In the genomic region with DNA sequence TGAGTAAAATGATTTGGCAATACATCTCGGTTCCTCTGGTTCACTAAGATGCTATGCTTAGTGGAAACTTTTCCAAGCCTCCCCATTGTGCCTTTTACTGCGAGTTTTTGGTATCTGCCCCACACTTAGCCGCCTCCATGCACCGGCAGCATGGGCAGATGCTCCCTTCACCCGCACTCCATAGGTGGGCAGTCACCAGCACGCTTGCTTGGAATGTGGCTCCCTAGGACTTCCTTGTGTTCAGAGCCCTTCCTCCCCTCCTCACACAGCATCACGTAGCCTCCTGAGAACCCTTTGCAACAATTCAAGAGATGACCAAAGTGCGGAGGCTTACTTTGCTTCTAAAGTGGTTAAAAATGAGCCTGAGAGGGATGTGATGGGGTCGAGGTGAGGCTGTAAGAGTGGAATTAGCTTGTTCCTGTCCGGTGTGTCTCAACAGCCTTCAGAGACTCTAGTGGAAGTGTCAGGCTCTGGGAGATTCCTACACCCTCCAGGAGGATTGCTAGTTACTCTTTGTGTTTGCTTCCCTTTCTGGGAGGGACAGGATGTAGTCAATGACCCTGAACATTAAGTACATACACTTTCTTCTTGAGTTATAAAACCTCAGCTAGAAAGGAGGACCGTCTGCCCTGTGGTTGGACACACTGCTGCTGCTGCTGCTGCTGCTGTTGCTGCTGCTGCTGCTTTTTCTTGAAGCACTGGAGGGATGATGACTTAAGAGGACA, we compare ENCODE assay signal across 24 mouse cellular contexts. TPM values are rescaled to one million over a fixed set of nuclear protein-coding genes. Genes with fewer than 3 reads are reported as not detected.
A peak's percentile ranks its signal among the peaks of the same experiment; 100 is the strongest.
DNase-seq lines count a peak whose midpoint lies in the region; ATAC-seq and TF ChIP-seq lines count a peak whose summit lies in the region.
"Had no signal": no experiment of that assay in that cellular context is flagged by ENCODE, and none has a peak within 500 bp of the region (broad histone marks: within the 10 kb centered on the region; RNA-seq: fewer than 3 reads in every experiment).

No protein-coding gene starts in this region.

- H3K27ac ChIP-seq in heart, embryonic 10.5 days, result no peak overlapping the region
- 0 out of 2 replicates have a peak overlapping the region, but pooled peaks have one; percentile 27 for H3K27ac ChIP-seq in kidney, postnatal 0 days
- no peak overlapping the region for H3K27ac ChIP-seq in neural tube, embryonic 15.5 days (replicated peaks)
- no peak overlapping the region for H3K27ac ChIP-seq in thymus, adult 2 months (ENCODE audit: control insufficient read depth, insufficient read depth, low read length)
- H3K27ac ChIP-seq: embryonic facial prominence, embryonic 15.5 days; heart, adult 2 months; hindbrain, embryonic 12.5 days; limb, embryonic 15.5 days; liver, embryonic 14.5 days; lung, embryonic 15.5 days; midbrain, embryonic 10.5 days had no signal

- no peaks in the 10 kb centered on the region for H3K9me3 ChIP-seq in heart, embryonic 10.5 days
- H3K9me3 ChIP-seq in kidney, postnatal 0 days (replicated peaks; ENCODE audit: low read length), result no peaks in the 10 kb centered on the region
- no peaks in the 10 kb centered on the region for H3K9me3 ChIP-seq in neural tube, embryonic 15.5 days (replicated peaks)
- H3K9me3 ChIP-seq: embryonic facial prominence, embryonic 15.5 days; hindbrain, embryonic 12.5 days; limb, embryonic 15.5 days; lung, embryonic 15.5 days; midbrain, embryonic 10.5 days had no signal

- peaks cover 5% of the 10 kb centered on the region; the same call in 1 of the 2 replicates for H3K4me1 ChIP-seq in heart, embryonic 10.5 days
- no peaks in the 10 kb centered on the region for H3K4me1 ChIP-seq in kidney, postnatal 0 days (replicated peaks; ENCODE audit: insufficient read depth, low read length)
- 0 out of 2 replicates have a peak, but pooled peaks cover 7% of the 10 kb centered on the region for H3K4me1 ChIP-seq in neural tube, embryonic 15.5 days
- H3K4me1 ChIP-seq in thymus, adult 2 months (replicated peaks; ENCODE audit: control insufficient read depth, insufficient read depth, low read length), result no peaks in the 10 kb centered on the region
- H3K4me1 ChIP-seq: hindbrain, embryonic 12.5 days had no signal

- no peak overlapping the region for H3K4me3 ChIP-seq in heart, embryonic 10.5 days
- H3K4me3 ChIP-seq in kidney, postnatal 0 days (replicated peaks; ENCODE audit: low read depth, low read length), result no peak overlapping the region
- H3K4me3 ChIP-seq in neural tube, embryonic 15.5 days (replicated peaks), result no peak overlapping the region
- H3K4me3 ChIP-seq in thymus, adult 2 months (ENCODE audit: control insufficient read depth, insufficient read depth, low read length), result no peak overlapping the region
- H3K4me3 ChIP-seq: embryonic facial prominence, embryonic 15.5 days; heart, adult 2 months; hindbrain, embryonic 12.5 days; limb, embryonic 15.5 days; lung, embryonic 15.5 days; midbrain, embryonic 10.5 days had no signal

- ATAC-seq in kidney, postnatal 0 days (replicated peaks; ENCODE audit: low FRiP score, low read depth), result peak; percentile 76
- ATAC-seq in granulocyte monocyte progenitor cell, adult 5-6 weeks (replicated peaks; ENCODE audit: poor library complexity, severe bottlenecking), result 0 out of 2 replicates have a peak, but pooled peaks have one; percentile 17
- ATAC-seq in neural tube, embryonic 15.5 days (ENCODE audit: low FRiP score), result no peak
- ATAC-seq: forebrain, embryonic 14.5 days; inflammation-experienced regulatory T-cells, adult 6 months had no signal

- H3K9ac ChIP-seq in kidney, postnatal 0 days (ENCODE audit: low read depth, low read length), result no peak overlapping the region
- H3K9ac ChIP-seq in neural tube, embryonic 15.5 days (replicated peaks), result no peak overlapping the region
- H3K9ac ChIP-seq: embryonic facial prominence, embryonic 15.5 days; hindbrain, embryonic 12.5 days; limb, embryonic 15.5 days; liver, embryonic 14.5 days; lung, embryonic 15.5 days had no signal

- no peak for TF ChIP-seq POLR2A in thymus, adult 2 months (IDR thresholded peaks at IDR 0.05; ENCODE audit: control insufficient read depth, extremely low read depth, insufficient read depth, low read length, poor library complexity)

- WGBS in heart, embryonic 10.5 days, result 42% methylated on average over 11 of the region's 11 CpGs
- 10% methylated on average over 11 of the region's 11 CpGs for whole genome bisulfite sequencing in kidney, postnatal 0 days
- 22% methylated on average over 11 of the region's 11 CpGs for WGBS in neural tube, embryonic 15.5 days
- 79% methylated on average over 11 of the region's 11 CpGs for WGBS in thymus, adult 2 months

- H3K27me3 ChIP-seq in heart, embryonic 10.5 days (ENCODE audit: insufficient read depth, poor library complexity, severe bottlenecking), result no peaks in the 10 kb centered on the region
- no peaks in the 10 kb centered on the region for H3K27me3 ChIP-seq in kidney, postnatal 0 days (ENCODE audit: insufficient read depth, low read length)
- H3K27me3 ChIP-seq in neural tube, embryonic 15.5 days (replicated peaks), result no peaks in the 10 kb centered on the region
- H3K27me3 ChIP-seq in thymus, adult 2 months (ENCODE audit: control insufficient read depth, insufficient read depth, low read length), result no peaks in the 10 kb centered on the region
- H3K27me3 ChIP-seq: embryonic facial prominence, embryonic 15.5 days; hindbrain, embryonic 12.5 days; limb, embryonic 15.5 days; lung, embryonic 15.5 days had no signal

- TF ChIP-seq CTCF in kidney, postnatal 0 days (IDR thresholded peaks at IDR 0.05; ENCODE audit: low read depth), result no peak
- no peak for TF ChIP-seq CTCF in thymus, adult 2 months (IDR thresholded peaks at IDR 0.05; ENCODE audit: borderline replicate concordance, control insufficient read depth, extremely low read depth, insufficient read depth, low read length, poor library complexity)

- H3K4me2 ChIP-seq in kidney, postnatal 0 days (ENCODE audit: low read length), result peak overlapping the region; percentile 11; the same call in 1 of the 2 replicates
- H3K4me2 ChIP-seq in neural tube, embryonic 15.5 days, result peak overlapping the region; percentile 23; the same call in 1 of the 2 replicates
- H3K4me2 ChIP-seq: embryonic facial prominence, embryonic 15.5 days; hindbrain, embryonic 12.5 days; limb, embryonic 15.5 days; lung, embryonic 15.5 days had no signal

- H3K36me3 ChIP-seq in heart, embryonic 10.5 days, result no peaks in the 10 kb centered on the region
- no peaks in the 10 kb centered on the region for H3K36me3 ChIP-seq in kidney, postnatal 0 days (ENCODE audit: insufficient read depth, low read length)
- H3K36me3 ChIP-seq in neural tube, embryonic 15.5 days, result no peaks in the 10 kb centered on the region
- H3K36me3 ChIP-seq in thymus, adult 2 months (ENCODE audit: control insufficient read depth, insufficient read depth, low read length), result no peaks in the 10 kb centered on the region
- H3K36me3 ChIP-seq: embryonic facial prominence, embryonic 15.5 days; hindbrain, embryonic 12.5 days; limb, embryonic 15.5 days; lung, embryonic 15.5 days; midbrain, embryonic 10.5 days had no signal

- DNase-seq in heart, adult 11 months, result peak; percentile 55
- DNase-seq in heart, embryonic 10.5 days (ENCODE audit: low spot score), result no peak
- DNase-seq in kidney, postnatal 0 days (ENCODE audit: low spot score), result peak; percentile 72
- DNase-seq in kidney, adult 8-10 months, result no peak
- DNase-seq in thymus, adult 2 months, result no peak
- DNase-seq: adrenal gland, adult 2 months; cerebellum, adult 2 months; cerebellum, postnatal 36 days; gastrocnemius, postnatal 14 days; heart, adult 2 months; kidney, postnatal 10 days; layer of hippocampus, postnatal 36 days; right cerebral cortex, postnatal 14 days; spleen, adult 18-20 months had no signal

RNA-seq across cellular contexts. Expression of gene Tapt1, which starts 20.2 kb away (rescaled TPM):
- polyA plus RNA-seq in heart, embryonic 10.5 days (2016; fragmentation: Nextera tagmentation; extraction: Ambion mirVana), result 25.8 and 29.1 TPM in 2 replicates
- 27.4 and 28.2 TPM in 2 replicates for polyA plus RNA-seq in kidney, postnatal 0 days (2015; fragmentation: Nextera tagmentation; extraction: Ambion mirVana)
- 25.5 and 46.5 TPM in 2 replicates for total RNA-seq in granulocyte monocyte progenitor cell, adult 5-6 weeks (2014; fragmentation: Nextera tagmentation)
- total RNA-seq in granulocyte monocyte progenitor cell, adult 5-6 weeks (2017), result 45.6 and 64.7 TPM in 2 replicates
- 30.8 and 35.0 TPM in 2 replicates for polyA plus RNA-seq in neural tube, embryonic 15.5 days (2015; fragmentation: Nextera tagmentation; extraction: Ambion mirVana)
- 204 and 242 TPM in 2 replicates for polyA plus RNA-seq in thymus, adult 2 months (2012; rRNA removed)

Comparison
In these comparisons a context has a peak if more than half of its experiments do, and no peak if none do; other contexts are left out.
1. DNase-seq: peak in heart, adult 11 months (single experiment) and kidney, postnatal 0 days (single experiment); none in heart, embryonic 10.5 days (single experiment), kidney, adult 8-10 months (0 of 2) and thymus, adult 2 months (single experiment).